Mouse (Mus musculus): Measurements from ENCODE around the gene Oosp3.

- TF ChIP-seq CTCF (IDR thresholded peaks at IDR 0.05; ENCODE audit: low read depth) = no peak
- no peak for TF ChIP-seq EP300 (IDR thresholded peaks at IDR 0.05; ENCODE audit: low read depth)
Observed at GRCm38 (mm10) chr19:11747298-11747697, 50.4 kb downstream of the Oosp3 start, which contains the start of gene Gif.

All from heart, postnatal 0 days (tissue).